Mouse (Mus musculus): Measurements from ENCODE around the gene Fnip2.

Fnip2 gene

DNA sequence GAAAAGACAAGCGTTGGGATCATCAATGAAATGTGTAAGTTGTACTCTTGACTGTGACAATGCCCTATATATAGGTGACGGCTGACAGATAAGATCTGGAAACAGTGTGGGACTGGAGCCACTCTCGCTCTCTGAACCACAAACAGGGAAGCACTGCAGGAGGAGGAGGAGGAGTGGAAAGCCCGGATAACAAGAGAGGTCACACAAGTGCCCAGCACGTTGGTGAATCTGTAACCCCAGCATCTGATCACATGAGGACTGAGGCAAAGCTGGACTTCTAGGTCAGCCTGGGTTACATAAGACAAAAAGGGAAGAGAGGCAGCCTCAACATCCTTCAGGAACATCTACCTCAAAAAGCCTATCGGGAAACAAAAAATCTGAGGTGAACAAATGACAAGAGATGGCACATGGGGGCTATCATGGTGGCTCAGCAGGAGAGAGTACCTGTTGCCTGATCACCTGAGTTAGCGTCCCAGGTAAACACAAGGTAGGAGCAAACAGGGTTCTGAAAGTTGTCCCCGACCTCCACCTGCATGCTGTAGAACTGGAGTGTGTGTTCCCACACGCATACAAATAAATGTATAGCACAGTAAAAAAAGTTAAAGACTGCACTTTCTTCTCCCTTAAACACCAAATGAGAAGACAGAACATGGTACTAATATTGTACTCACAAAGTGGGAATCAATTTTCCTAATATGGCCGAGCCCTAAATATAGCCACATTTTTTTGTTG lies 2.6 kb downstream of the Fnip2 start:
- DNase-seq (ENCODE audit: low spot score in 2 of 2): no peak

DNA sequence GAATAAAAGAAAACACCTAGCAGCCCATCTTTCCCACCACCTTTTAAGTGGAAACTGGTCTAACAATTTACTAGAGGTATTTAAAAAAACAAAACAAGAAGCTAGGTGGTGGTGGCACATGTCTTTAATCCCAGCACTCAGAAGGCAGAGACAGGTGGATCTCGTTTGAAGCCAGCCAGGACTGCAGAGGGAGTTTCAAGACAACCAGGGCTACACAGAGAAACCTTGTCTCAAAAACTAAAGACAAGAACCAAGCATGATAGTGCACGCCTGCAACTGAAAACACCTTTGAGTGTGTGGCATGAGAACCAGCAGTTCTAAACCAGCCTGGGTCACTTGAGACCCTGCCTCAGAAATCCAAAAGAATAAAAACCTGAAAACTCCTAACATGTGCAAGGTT lies 4.1 kb downstream of the Fnip2 start:
- DNase-seq (ENCODE audit: low spot score in 2 of 2): no peak

DNA sequence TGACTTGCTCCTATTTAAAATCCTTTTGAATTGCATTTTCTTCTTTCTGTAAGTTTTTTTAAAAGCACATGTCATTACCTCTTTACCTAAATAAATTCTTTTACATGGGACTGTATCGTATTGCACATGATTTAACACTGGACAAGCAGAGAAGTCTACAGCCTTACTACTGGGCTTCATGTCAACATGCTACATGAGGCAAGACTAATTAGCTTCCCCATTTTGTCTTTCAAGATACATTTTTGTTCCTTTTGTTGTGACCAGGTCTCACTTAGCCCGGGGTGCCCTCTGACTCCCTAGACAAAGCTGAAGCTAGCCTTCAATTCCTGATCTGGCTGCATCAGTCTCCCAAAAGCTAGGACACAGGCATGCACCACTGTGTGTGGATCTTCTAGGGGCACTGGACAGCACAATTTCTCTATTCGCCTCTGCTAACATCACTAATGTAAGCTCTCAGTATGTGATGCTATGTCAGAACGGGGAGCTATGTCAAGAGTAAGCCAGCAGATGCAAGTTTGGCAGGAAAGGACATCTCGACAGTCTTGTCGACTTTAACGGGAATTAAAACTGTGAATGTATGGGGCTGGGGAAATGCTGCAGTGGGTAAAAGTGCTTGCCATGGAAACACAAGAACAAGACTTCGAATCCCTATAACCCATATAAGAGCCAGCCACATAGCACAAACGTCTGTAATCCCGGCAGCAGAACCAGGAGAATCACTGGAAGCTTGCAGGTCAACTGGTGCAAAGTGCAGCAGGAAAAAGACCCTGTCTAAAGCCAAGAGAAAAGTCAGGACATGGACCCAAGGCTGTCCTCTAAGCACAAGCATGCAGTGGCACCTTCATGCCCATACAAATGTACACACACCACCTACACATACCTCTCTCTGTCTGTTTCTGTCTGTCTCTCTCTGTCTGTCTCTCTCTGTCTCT lies 5.5 kb downstream of the Fnip2 start:
- no peak for DNase-seq (ENCODE audit: low spot score in 2 of 2)

DNA sequence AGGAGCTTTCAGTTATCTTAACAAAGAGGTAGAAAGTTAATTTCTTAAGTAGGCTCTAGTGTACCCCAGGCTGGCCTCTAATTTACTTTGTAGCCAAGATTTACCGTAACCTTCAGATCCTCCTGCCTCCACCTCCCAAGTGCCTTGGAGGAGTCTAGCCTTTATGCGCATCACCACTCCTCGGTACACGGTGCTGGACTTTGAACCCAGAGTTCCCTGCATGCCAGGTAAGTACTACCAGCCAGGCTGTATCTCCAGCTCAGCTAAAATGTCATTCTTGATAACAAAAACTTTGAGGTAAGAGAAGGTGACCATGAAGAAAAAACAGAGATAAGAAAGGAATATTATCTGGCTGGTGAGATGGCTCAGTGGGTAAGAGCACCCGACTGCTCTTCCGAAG lies 7.0 kb downstream of the Fnip2 start:
- no peak for DNase-seq (ENCODE audit: low spot score in 2 of 2)

DNA sequence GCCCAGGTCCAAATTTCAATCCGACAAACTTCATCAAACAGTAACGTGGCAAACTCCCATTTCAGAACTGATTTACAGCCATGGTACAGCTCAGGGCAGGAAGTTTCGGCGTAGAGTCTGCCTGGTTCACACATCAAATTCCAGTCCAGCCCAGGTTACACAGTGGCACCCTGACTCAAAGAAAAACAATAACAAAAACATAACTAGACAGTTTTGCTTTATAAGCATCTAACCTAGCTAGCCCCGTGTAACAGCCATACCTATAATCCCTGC lies 7.9 kb downstream of the Fnip2 start:
- no peak for DNase-seq (ENCODE audit: low spot score in 2 of 2)

DNA sequence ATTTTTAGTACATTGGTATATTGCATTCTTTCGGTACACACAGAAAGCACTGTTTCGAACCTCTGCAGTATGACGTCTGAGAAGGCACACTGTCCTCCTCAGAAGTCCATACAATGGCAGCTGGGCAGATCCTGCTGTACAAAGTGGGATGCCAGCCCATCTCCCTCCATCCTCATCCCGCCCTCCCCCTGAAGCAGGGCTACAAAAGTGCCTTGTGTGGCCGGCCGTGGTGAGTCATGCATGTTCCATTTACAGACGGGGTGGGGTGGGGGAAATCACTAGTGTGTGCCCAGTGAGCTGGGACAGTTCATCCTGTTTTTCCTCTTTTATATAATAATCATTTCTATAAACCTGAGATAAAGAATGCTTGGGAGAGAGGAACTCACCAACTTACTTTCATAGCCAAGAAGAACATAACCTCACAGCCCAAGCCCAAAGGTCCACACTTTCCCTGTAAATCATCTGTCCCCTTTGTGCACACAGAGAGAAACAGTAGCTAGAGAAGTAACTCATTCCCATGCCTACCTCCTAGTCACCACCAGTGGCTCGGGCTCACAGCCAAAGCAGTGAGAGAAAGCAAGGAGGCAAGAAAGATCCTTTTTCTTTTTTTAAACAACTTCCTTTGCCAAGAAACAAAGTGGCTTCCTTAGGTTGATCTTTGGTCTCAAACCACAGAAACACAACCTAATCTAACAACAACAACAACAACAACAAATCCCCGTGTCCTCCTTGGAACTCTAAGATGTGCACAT lies 8.4 kb downstream of the Fnip2 start:
- peak; percentile 39 to 58 for DNase-seq (ENCODE audit: low spot score in 2 of 2)

DNA sequence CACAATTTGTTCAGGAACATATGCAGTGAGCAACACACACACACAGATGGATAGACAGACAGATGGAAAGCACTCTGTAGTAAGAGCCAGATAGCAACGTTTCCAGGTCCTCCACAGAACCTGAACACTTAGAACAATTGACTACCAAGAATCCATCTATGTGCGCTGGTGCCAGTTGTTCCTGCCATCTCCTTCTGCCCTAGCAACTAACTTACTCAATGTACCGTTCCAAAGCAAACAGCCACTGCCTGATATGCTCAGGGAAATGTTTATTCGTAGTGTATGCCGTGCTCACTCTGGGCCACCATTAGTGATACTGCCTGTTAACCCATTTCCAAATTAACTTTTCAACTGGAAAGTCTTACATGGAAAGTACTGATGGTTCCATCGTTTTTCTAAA lies 12.5 kb downstream of the Fnip2 start:
- DNase-seq (ENCODE audit: low spot score in 2 of 2): no peak

DNA sequence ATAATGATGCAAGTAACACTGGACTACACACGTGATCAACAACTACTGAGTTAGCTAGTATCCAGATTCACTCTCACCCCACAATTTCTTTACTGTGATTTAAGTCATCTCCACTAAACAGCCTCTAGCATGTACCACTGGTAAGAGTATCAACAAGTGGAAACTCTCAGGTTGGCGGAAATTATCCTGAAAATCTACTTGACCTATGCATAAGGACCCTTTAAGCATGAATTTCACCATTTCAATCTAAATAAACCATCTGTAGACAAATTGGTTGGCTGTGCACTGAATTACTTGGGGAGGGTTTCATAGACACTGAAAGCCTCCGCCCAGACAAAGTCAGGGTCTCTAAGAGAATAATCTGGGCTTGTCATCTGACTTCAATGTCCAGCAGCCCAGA lies 13.8 kb downstream of the Fnip2 start:
- DNase-seq (ENCODE audit: low spot score in 2 of 2): no peak

DNA sequence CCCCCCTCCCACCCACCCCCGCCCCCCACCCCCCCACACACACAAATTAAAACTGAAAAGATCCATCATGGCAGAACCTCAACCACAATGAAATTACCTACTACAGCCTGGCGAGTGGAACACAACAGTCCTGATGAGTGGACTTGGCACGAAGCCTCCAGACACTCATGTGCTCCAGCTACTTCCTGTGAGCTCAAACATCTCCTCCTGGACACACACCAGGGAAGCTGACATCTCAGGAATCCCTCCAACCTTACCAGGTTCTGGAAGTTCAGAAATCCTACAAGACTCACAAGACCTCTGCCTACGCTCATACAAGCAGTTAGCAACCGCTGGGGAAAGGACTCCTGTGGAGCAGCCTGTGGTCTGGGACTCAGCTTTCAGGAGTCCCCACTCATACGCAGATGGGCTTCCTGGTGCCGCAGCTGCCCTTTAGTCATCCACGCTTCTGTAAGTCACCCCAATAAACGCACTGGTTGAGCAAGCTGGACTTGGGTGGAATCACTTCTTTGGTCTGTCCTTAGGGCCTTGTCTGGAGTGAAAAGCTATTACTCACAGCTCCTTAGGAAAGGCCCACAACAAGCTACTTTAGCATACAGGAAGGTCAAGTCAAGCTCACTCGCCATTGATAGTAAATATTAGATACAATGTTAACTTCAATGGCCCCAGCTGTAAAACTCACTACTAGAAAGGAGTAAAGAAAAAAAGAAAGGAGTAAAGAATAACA lies 15.6 kb downstream of the Fnip2 start:
- DNase-seq (ENCODE audit: low spot score in 2 of 2): no peak

DNA sequence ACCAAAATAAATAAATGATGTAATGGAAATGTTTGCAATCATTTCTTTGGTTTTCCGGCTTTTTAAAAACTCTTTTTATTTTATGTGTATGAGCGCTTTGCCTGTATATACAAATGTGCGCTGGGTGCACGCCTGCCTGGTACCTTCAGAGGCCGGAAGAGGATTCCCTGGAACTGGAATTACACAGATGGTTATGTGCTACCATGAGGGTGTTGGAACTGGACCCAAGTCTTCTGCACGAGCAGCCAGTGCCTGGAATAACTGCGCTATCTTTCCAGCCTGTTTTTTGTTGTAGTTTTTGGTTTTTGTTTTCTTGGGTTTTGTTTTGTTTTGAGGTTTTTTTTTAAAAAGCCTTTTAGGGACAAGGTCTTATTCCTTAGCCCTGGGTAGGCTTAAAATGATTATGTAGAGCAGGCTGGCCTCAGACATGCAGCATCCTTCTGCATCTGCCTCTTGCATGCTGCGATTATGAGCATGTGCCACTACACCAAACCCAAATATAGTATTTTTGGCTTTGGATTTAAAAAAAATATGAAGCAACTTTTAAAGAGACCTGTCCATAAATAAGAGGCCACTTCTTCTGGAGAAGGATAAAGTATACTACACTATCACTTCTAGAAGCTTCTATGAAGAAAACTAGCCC lies 17.7 kb downstream of the Fnip2 start:
- no peak for DNase-seq (ENCODE audit: low spot score in 2 of 2)

DNA sequence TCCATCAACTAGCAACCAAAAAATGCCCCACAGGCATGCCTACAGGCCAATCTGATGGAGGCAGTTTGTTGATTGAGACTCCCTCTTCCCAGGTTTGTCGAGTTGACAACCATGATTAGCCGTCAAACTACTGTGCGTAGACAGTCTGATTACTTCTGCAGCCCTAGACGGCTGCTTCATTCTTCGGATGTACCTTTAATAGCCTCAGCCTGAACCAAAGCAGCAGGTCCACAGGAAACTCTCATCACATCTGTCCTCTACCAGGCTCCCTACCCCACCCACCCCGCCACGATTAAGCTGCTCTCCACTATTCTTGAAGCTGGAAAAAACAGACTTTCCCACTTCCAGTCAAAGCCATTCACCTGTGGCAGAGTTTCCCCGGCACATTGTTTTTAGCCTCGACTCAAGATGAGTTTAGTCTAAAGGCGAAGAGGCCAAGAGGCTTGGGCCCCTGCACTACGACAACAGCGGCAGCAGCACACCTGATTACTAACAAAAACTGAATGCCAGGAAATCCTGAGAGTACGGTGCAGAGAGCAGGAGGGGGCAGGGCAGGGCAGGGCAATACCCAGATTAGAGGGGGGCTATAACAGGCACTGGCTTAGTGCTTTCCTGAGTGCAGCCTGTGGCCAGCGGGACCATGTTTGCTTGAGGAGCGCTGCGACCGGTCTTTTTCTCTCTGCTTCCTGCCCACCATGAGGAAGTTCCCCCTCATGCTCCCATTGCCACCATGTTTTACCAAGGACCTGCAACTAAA lies 18.7 kb downstream of the Fnip2 start:
- DNase-seq (ENCODE audit: low spot score in 2 of 2): no peak

DNA sequence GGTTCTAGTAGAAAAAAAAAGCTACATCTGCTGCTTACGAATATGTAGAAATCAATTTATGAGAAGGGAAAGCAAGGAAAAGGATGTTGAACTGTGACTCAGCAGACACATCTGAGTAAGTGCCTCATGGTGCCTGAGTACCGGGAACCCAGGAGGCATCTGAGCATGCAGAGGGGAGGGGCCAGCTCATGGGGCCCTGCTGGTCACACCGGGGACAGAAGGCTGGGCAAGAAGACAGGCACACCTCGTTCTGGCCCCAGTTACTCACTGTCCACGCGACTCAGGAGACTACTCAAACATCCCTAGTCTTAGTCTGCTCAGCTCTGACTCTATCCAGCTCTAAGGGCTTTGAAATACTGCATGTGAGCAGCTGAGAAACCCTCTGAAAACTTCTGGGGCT lies 25.0 kb downstream of the Fnip2 start:
- peak in 1 of 2 experiments; percentile 38 for DNase-seq (ENCODE audit: low spot score in 2 of 2)

DNA sequence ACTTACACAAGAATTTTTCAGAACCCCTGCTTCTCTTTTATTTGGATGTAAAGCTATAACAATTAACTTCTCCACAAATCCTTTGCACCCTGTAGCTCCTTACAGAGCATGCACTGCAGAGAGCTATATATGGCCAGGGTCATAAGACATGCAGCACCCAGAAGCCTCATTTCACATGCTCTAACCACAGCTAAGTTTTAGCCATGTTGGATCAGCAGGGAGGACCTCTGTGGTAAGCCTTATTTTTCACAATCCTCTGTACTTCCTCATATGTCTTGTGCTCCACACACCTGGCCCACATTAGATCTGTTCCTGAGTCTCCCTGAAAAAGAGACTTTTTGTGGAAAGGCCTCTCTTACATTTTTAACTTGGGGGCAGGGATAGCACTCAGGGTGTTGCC lies 27.9 kb downstream of the Fnip2 start:
- no peak for DNase-seq (ENCODE audit: low spot score in 2 of 2)

DNA sequence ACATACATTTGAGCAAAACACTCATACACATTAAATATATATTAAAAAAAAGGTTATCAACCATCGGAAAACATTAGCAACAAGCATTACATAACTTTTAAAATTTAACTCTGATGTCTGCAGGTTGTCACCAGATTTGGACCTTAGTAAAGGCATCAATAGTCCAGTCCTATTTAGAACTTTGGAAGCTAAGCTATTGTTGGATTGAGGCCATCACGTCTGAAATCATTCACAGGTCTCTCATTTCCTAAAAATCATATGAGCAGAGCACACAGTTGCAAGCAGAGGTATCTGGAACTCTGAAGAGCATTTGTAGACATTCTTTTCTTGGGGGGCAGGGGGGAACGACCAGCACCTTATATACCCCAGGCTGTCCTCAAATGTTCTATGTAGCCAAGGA lies 28.5 kb downstream of the Fnip2 start:
- no peak for DNase-seq (ENCODE audit: low spot score in 2 of 2)

DNA sequence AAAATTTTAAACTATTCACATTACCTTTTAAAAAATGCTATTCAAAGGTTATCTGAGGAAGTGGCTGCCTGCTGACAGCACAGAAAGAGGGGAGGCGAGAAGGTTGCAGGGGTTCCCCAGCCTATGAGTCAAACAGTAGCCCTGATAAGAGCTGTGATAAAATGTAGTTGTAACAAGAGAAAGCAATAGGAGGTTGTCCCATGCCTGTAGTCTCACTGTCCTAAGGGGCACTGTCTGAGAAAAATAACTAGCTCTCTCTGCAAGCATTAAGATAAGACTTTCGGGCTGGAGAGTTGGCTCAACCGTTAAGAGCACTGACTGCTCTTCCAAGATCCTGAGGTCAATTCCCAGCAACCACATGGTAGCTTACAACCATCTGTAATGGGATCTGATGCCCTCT lies 29.3 kb downstream of the Fnip2 start:
- no peak for DNase-seq (ENCODE audit: low spot score in 2 of 2)

DNA sequence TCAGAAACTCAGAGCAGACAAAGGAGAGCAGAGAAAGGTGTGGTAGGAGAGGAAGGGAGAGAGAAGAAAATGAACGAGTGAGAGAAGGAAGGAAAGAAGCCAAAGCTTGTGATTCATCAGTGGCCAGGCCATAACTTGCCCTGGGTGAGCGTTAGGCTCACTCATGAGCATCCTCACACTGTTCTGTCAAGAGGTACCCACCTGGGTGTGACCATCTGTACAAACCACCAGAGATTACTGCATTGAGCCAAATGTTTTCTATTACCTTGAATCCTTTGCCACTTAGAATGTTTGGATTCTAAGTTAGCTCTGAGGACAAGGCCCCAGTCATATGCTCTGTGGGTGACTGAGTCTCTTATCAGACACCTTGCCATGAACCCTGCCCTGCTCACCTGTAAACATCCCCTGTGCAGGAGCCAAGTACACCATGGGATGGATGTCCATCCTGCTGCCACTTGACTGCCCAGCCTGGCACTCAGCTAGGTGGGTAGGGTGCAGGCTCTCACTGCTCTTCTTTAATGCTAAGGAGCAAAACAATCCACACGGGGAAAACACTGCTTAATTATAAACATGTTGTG lies 29.9 kb downstream of the Fnip2 start:
- no peak for DNase-seq (ENCODE audit: low spot score in 2 of 2)

DNA sequence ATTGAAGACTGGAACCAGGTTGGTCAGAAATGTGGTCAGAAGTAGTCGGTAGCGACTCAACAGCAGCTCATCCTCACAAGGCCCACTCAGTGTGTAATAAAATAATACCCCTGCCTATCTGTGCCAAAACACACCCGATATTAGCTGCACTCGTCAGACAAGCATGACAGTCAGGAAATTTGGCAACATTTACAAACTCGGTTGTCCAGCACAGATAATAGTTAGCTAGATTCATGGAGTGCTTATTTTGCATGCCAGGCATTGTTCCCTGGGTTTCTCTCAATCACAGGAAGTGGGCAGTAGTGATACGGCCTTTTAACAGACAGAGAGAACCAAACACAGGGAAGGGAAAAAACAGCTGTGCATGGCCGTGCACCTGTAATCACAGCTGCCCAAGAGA lies 30.6 kb downstream of the Fnip2 start:
- DNase-seq (ENCODE audit: low spot score in 2 of 2): no peak

DNA sequence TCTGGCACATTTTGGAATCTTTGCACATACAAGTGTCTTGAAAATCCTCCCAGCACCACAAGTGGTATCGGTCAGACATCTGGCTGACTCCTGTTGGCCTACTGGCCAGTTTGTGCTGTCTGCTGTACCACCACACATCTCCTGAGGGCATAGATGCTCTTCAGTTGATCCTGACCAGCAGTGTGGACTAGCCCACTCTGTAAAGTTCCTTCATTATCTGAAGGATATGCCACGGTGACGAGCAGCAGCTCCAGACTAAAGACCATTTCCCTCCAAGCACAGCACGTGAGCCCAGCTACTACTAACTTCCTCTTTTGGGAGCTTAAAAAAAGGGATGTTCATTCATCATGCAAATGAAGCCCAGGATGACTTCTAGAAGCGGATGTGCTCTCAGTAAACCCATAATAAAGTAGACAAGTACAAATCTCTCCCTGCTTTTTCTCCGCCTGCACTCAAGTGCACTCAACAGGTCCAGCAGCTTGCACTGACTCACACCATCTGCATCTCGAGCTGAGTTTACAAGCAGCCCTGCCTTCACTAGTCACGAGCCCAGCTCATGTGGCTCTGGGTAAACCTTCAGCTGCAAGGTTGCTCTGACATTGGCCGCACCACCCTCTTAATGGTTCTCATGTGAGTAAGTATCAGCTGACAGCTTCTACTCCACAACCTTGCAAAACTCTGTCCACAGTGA lies 35.9 kb downstream of the Fnip2 start:
- DNase-seq (ENCODE audit: low spot score in 2 of 2): peak; percentile 67 to 73

DNA sequence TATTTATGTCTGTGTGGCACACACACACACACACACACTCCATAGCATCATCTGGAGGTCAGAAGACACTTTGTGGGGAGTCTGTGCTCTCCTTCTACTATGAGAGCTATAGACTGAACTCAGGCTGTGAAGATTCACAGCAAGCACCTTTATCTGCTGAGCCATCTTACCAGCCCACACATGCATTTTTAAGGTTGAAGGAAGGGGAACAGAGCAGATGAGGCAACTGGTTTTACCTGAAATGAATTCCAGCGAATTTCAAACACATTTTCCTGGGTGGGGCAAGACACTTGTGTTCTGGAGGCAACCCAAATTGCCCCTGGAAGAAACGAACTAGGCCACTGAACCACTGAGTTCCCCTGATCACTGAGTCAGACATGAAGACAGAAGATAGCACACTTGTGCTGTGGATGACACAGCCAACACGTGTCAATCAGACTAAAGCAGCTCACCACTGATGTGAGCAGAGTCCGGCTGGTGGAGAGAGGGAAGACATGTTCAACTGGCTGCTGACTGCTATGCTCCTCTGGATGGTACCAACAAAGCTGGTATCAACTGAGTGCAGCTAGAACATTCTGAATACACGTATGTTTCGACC lies 38.0 kb downstream of the Fnip2 start:
- DNase-seq (ENCODE audit: low spot score in 2 of 2): no peak

Measured in urinary bladder, postnatal 36 days (tissue).